Mouse (Mus musculus): ENCODE measurements around the gene H6pd. TPM values are rescaled to one million over a fixed set of nuclear protein-coding genes. Genes with fewer than 3 reads are reported as not detected.

The H6pd gene
- polyA plus RNA-seq, 2 experiments = 13.3 to 22.6 TPM

DNA sequence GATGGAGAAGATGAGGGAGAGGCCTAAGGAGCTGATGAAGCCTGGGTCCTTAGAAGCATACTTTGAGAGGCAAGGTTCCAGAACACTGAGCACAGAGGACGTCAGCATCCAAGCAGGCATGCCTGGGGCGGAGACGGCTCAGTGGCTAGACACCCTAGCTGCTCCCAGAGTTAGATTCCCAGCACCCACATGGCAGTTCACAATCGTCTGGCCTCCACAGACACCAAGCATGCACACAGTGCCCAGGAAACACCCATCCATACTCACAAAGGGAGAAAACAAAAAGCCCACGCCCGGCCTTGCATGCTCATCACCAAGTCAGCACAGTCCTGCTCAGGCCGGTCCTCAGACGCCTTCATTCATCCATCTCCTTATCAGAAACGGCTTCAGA is 9.3 kb downstream of the H6pd start:
- H3K27ac ChIP-seq (replicated peaks; ENCODE audit: low read depth, low read length) = no peak overlapping the region
- TF ChIP-seq POLR2A (IDR thresholded peaks at IDR 0.05; ENCODE audit: borderline replicate concordance, extremely low read depth, insufficient read depth, insufficient read length) = no peak
- peaks cover 14% of the 10 kb centered on the region for H3K4me1 ChIP-seq (ENCODE audit: control insufficient read depth, insufficient read depth, low read length)
- H3K27me3 ChIP-seq (ENCODE audit: control insufficient read depth, insufficient read depth, low read length) = no peaks in the 10 kb centered on the region
- no peak overlapping the region for H3K9ac ChIP-seq (ENCODE audit: low read depth, low read length, severe bottlenecking)
- no peak overlapping the region for H3K4me3 ChIP-seq (replicated peaks; ENCODE audit: low read length)
- DNase-seq (ENCODE audit: low spot score) (no peak), ATAC-seq (ENCODE audit: low FRiP score, low read depth) (no peak)
- no peaks in the 10 kb centered on the region for H3K9me3 ChIP-seq (ENCODE audit: control insufficient read depth, low read length)
- no peak overlapping the region for H3K4me2 ChIP-seq (replicated peaks; ENCODE audit: low read depth, low read length, severe bottlenecking)
- WGBS = 89% methylated on average over 9 of the region's 9 CpGs
- no peaks in the 10 kb centered on the region for H3K36me3 ChIP-seq (ENCODE audit: control insufficient read depth, insufficient read depth, low read length)

DNA sequence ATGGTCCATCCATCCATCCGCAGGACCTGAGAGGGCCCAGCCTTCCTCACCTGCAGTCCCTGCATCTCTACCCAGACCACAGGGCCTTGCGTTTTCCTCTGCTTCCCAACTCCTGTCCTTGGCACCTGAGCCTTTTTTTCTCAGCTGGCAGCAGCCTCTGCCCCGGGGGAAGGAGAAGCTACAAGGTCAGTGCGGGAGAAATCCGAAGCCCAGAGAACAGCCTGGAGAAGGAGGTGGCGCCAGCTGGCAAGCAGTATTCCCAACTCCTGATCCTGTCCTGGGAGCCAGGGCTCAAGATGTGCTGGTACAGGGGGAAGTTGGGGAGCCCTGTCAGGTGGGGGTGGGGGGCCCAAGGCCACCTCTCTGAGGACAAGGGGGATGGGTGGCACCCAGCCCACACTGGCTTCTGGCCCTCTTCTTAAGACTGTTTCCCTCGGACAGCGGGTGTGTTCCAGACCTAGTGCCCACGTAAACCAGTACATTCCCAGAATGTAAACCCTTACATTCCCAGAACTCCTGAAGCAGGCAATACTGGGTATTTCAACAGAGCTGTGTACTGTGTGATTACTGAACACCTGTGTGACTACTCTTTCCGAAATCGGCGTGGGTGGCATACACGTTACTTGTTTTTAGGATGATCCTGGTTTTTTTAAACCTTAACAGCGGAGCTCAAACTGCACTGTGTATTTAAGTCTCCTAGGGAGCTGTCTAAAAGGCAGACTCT is 9.9 kb downstream of the H6pd start:
- peaks cover 14% of the 10 kb centered on the region for H3K4me1 ChIP-seq (ENCODE audit: control insufficient read depth, insufficient read depth, low read length)
- no peaks in the 10 kb centered on the region for H3K36me3 ChIP-seq (ENCODE audit: control insufficient read depth, insufficient read depth, low read length)
- no peak for ATAC-seq (ENCODE audit: low FRiP score, low read depth)
- no peak overlapping the region for H3K4me3 ChIP-seq (replicated peaks; ENCODE audit: low read length)
- WGBS = 78% methylated on average over 14 of the region's 14 CpGs
- no peaks in the 10 kb centered on the region for H3K9me3 ChIP-seq (ENCODE audit: control insufficient read depth, low read length)
- TF ChIP-seq POLR2A (IDR thresholded peaks at IDR 0.05; ENCODE audit: borderline replicate concordance, extremely low read depth, insufficient read depth, insufficient read length) = no peak
- H3K27ac ChIP-seq (replicated peaks; ENCODE audit: low read depth, low read length) = no peak overlapping the region
- no peak overlapping the region for H3K4me2 ChIP-seq (replicated peaks; ENCODE audit: low read depth, low read length, severe bottlenecking)
- H3K27me3 ChIP-seq (ENCODE audit: control insufficient read depth, insufficient read depth, low read length) = no peaks in the 10 kb centered on the region
- no peak for DNase-seq (ENCODE audit: low spot score)
- no peak overlapping the region for H3K9ac ChIP-seq (ENCODE audit: low read depth, low read length, severe bottlenecking)

DNA sequence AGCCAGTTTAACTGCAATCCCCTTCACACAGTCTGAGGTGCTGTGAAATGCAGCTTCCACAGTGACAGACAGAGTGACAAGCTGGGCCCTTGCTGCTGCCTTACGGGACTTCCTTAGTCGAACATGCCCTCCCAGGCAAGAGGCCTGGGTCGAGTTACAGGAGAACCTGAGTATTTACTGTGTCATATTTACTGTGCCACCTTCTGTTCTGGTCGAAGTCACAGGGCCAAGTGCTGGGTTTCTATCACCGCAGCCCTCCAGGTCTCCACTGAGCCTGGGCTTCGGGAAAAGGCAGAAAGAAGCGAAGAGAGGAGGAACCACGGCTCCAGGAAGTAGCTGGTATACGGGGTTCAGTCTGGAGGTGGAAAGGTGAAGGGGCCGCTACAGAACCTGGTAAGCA is 10.8 kb downstream of the H6pd start:
- Histone ChIP-seq H3K9ac (ENCODE audit: low read depth, low read length, severe bottlenecking) (no peak overlapping the region), H3K9me3 (ENCODE audit: control insufficient read depth, low read length) (no peaks in the 10 kb centered on the region), H3K4me2 (replicated peaks; ENCODE audit: low read depth, low read length, severe bottlenecking) (no peak overlapping the region), H3K36me3 (ENCODE audit: control insufficient read depth, insufficient read depth, low read length) (no peaks in the 10 kb centered on the region), H3K27me3 (ENCODE audit: control insufficient read depth, insufficient read depth, low read length) (no peaks in the 10 kb centered on the region), H3K27ac (replicated peaks; ENCODE audit: low read depth, low read length) (no peak overlapping the region), H3K4me3 (replicated peaks; ENCODE audit: low read length) (no peak overlapping the region), H3K4me1 (ENCODE audit: control insufficient read depth, insufficient read depth, low read length) (peaks cover 14% of the 10 kb centered on the region)
- DNase-seq (ENCODE audit: low spot score) (no peak), ATAC-seq (ENCODE audit: low FRiP score, low read depth) (no peak)
- TF ChIP-seq POLR2A (IDR thresholded peaks at IDR 0.05; ENCODE audit: borderline replicate concordance, extremely low read depth, insufficient read depth, insufficient read length) = no peak
- WGBS = 49% methylated on average over 10 of the region's 10 CpGs

DNA sequence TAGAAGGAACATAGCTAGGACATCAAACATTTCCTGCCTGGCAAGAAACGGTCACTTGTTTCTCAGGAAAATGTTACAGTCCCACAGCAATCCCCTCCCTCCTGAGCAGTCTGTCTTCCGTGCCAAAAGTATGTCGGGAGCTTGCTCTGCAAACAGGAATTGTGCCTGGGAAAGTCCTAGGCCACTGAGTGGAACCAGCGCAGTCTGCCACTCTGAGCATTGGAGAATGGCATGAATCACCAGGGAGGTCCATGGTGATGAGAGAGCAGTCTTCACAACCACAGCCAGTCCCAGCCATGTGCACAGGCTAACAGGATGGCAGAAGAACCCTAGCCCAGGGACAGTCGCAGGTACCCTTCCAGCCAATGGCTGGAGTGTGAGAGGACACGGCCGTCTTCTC is 12.4 kb downstream of the H6pd start:
- H3K9me3 ChIP-seq (ENCODE audit: control insufficient read depth, low read length) = no peaks in the 10 kb centered on the region
- no peaks in the 10 kb centered on the region for H3K36me3 ChIP-seq (ENCODE audit: control insufficient read depth, insufficient read depth, low read length)
- ATAC-seq (ENCODE audit: low FRiP score, low read depth) (no peak), DNase-seq (ENCODE audit: low spot score) (no peak)
- no peak overlapping the region for H3K4me2 ChIP-seq (replicated peaks; ENCODE audit: low read depth, low read length, severe bottlenecking)
- H3K9ac ChIP-seq (ENCODE audit: low read depth, low read length, severe bottlenecking) = no peak overlapping the region
- H3K4me3 ChIP-seq (replicated peaks; ENCODE audit: low read length) = no peak overlapping the region
- no peaks in the 10 kb centered on the region for H3K27me3 ChIP-seq (ENCODE audit: control insufficient read depth, insufficient read depth, low read length)
- peaks cover 10% of the 10 kb centered on the region for H3K4me1 ChIP-seq (ENCODE audit: control insufficient read depth, insufficient read depth, low read length)
- TF ChIP-seq POLR2A (IDR thresholded peaks at IDR 0.05; ENCODE audit: borderline replicate concordance, extremely low read depth, insufficient read depth, insufficient read length) = no peak
- WGBS = 78% methylated on average over 7 of the region's 7 CpGs
- no peak overlapping the region for H3K27ac ChIP-seq (replicated peaks; ENCODE audit: low read depth, low read length)

DNA sequence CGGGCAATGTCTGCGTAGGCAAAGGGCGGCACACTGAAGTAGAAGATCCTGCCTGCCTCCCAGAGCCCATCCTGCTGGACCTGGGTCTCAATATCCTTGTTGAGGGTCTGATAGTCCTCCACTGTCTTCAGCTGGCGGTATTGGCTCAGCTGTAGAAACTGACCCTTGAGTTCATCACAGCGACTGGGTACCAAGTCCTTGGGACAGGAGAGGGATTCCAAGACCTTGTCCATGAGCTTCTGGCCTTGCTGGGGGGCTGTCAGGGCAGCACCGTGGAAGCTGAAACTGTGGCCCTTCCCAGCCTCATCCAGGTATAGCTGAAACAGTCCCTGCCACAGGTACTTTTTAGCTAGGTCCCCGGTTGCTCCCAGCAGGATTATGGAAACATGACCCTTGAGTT is 12.9 kb downstream of the H6pd start:
- no peak overlapping the region for H3K27ac ChIP-seq (replicated peaks; ENCODE audit: low read depth, low read length)
- H3K36me3 ChIP-seq (ENCODE audit: control insufficient read depth, insufficient read depth, low read length) = no peaks in the 10 kb centered on the region
- ATAC-seq (ENCODE audit: low FRiP score, low read depth) (no peak), DNase-seq (ENCODE audit: low spot score) (no peak)
- 95% methylated on average over 7 of the region's 7 CpGs for WGBS
- H3K4me3 ChIP-seq (replicated peaks; ENCODE audit: low read length) = no peak overlapping the region
- no peak overlapping the region for H3K9ac ChIP-seq (ENCODE audit: low read depth, low read length, severe bottlenecking)
- no peak overlapping the region for H3K4me2 ChIP-seq (replicated peaks; ENCODE audit: low read depth, low read length, severe bottlenecking)
- no peak for TF ChIP-seq POLR2A (IDR thresholded peaks at IDR 0.05; ENCODE audit: borderline replicate concordance, extremely low read depth, insufficient read depth, insufficient read length)
- H3K9me3 ChIP-seq (ENCODE audit: control insufficient read depth, low read length) = no peaks in the 10 kb centered on the region
- H3K27me3 ChIP-seq (ENCODE audit: control insufficient read depth, insufficient read depth, low read length) = no peaks in the 10 kb centered on the region
- peaks cover 10% of the 10 kb centered on the region for H3K4me1 ChIP-seq (ENCODE audit: control insufficient read depth, insufficient read depth, low read length)

Data from limb, embryonic 14.5 days (tissue).